Mouse (Mus musculus) hindlimb bud, embryonic 11.5 days (tissue): ENCODE measurements around the gene Rrp7a.

Source experiments
- DNase-seq: peaks from one replicate; pipeline ENCODE4 v3.0.0-alpha.2; 2012; ENCODE audit warnings: low read depth, low spot score; ENCODE audit errors: extremely low spot score

The Rrp7a gene

GRCm38 (mm10) chr15:83071752-83072151, 50.8 kb downstream of the Rrp7a start:
- no peak for DNase-seq

DNA sequence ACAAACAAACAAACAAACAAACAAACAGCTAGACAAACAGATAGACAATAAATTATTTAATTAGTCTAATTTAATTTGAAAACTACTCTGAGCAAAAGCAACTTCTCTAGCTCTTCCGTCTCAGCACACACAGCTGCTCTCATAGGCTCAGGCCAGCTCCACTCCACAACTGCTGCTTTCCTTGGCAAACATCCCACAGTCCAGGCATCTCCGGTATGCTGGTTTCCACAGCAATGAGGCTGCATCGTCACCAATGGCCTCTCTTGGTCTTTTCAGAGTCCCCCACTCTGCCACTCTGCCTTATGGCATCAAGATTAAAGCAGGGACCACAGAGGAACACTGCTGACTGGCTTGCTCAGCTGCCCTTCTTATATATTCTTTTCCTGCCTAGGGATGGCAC, 51.7 kb downstream of the Rrp7a start:
- DNase-seq, result no peak

DNA sequence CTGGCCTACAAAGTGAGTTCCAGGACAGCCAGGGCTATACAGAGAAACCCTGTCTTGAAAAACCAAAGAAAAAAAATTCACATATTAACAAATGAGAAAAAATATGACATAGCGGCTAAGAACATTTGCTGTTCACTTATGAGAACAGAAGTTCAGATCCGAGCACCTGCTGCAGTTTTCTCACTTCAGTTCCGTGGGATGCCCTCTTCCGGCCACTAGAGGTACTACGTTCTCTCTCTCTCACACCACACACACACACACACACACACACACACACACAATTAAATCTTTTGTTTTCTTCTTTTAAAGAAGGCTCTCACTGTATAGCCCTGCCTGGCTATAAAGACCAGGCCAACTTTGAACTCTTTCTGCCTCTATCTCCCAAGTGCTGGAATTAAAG, 54.3 kb downstream of the Rrp7a start:
- no peak for DNase-seq

DNA sequence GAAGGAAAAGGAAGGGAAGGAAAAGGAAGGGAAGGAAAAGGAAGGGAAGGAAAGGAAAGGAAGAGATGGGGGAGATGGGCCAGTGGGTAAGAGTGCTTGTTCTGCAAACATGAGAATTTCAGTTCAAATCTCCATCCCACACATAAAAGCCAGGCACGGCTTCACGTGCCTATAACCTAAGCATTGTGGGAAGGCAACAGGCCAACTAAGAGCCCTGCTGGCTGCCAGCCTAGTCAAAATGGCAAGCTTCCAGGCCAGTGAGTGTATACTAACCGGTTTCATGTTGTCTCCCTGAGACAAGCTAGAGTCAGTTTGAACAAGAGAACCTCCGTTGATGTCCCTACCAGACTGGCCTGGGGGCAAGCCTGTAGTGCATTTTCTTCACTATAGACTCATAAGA, 57.1 kb downstream of the Rrp7a start:
- no peak for DNase-seq
